Mouse (Mus musculus): ENCODE results near the gene Atp10a. TPM values are rescaled to one million over a fixed set of nuclear protein-coding genes. Genes with fewer than 3 reads are reported as not detected.

The Atp10a gene
- polyA plus RNA-seq, 1 experiment: 3.4 TPM

- H3K27ac ChIP-seq (replicated peaks; ENCODE audit: low read depth, low read length): no peak overlapping the region
- no peaks in the 10 kb centered on the region; the same call in 1 of the 2 replicates for H3K4me1 ChIP-seq (ENCODE audit: control insufficient read depth, insufficient read depth, insufficient read length, low read length)
- no peak overlapping the region for H3K4me3 ChIP-seq (ENCODE audit: insufficient read depth, low read depth, low read length)
These were observed 86.0 kb downstream of the Atp10a start for GRCm38 (mm10) chr7:58742009-58742408.

DNA sequence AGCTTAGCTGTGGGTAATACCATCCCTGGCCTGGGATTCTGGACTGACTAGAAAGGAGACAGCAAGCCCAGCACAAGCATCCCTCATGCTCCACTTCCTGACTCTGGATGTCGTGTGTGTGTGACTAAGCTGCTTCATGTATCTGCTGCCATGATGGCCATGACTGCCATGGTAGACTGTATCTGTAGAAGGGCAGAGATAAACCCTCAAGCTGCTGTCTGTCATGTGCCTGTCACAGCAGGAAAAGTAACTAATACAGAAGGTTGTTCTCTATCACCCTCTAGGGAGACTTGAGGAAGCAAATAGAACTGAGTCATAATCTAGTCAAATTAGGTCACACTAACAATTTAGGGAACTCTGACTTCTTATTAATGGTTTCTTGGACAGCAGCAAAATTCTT is 86.7 kb downstream of the Atp10a start:
- H3K4me3 ChIP-seq (ENCODE audit: insufficient read depth, low read depth, low read length): no peak overlapping the region
- no peak overlapping the region for H3K27ac ChIP-seq (replicated peaks; ENCODE audit: low read depth, low read length)
- no peaks in the 10 kb centered on the region; the same call in 1 of the 2 replicates for H3K4me1 ChIP-seq (ENCODE audit: control insufficient read depth, insufficient read depth, insufficient read length, low read length)

GRCm38 (mm10) chr7:58743362-58744320 is 87.7 kb downstream of the Atp10a start:
- Histone ChIP-seq H3K4me1 (ENCODE audit: control insufficient read depth, insufficient read depth, insufficient read length, low read length) (no peaks in the 10 kb centered on the region; the same call in 1 of the 2 replicates), H3K27ac (replicated peaks; ENCODE audit: low read depth, low read length) (no peak overlapping the region), H3K4me3 (ENCODE audit: insufficient read depth, low read depth, low read length) (no peak overlapping the region)

DNA sequence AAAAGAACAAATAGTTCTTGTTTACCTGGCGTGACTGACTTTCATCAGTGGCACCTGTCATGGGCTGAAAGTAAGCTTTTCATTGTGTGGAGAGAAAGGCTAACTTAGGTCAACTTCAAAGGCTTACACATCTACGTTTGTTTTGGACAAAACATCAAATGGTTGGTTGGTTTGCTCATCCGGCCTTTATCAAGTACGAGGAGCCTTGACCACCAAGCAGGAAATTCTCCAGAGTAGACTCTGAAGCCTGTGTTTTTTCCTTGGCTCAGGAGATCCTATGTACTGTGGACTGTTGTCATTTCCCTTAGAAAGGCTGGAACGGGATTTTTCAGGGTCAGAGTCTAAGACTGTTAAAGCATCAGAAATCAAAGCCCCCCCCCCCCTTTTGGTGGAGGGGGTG is 90.9 kb downstream of the Atp10a start:
- H3K4me1 ChIP-seq (ENCODE audit: control insufficient read depth, insufficient read depth, insufficient read length, low read length): peaks cover 2% of the 10 kb centered on the region; the same call in 1 of the 2 replicates
- H3K4me3 ChIP-seq (ENCODE audit: insufficient read depth, low read depth, low read length): no peak overlapping the region
- no peak overlapping the region for H3K27ac ChIP-seq (replicated peaks; ENCODE audit: low read depth, low read length)

DNA sequence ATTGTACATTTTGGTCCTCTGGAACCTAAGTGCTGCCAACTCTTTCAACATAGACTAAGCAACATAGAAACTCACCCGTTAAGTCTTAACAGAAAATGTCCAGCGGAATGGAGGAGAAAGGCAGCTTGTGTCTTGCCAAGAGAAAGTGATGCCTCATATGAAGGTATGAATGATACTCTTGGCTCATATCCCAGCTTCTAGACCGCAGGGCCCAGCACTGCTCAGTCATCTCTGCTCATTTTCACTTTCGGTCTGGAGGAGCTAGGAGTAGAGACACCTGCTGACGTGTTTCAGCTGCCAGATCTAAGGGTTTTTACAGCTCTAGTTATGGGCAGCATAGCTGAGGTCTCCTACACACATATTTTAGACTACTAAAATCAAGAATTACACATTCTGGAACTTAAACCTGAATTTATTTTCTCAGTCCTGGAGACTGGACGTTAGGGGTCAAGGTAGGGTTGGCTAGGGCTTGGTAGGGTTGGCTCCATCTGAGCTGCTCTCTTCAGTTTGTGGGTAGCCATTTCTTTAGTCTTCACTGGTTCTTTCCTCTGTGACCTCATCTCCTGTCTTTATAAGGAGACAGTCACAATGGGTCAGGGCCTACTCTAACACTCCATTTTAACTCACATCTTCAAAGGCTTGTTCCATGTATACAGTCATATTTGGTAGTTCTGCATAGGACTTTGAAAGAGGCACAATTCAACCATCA is 94.1 kb downstream of the Atp10a start:
- no peak overlapping the region for H3K27ac ChIP-seq (replicated peaks; ENCODE audit: low read depth, low read length)
- H3K4me1 ChIP-seq (ENCODE audit: control insufficient read depth, insufficient read depth, insufficient read length, low read length): 0 out of 2 replicates have a peak, but pooled peaks cover 2% of the 10 kb centered on the region
- no peak overlapping the region for H3K4me3 ChIP-seq (ENCODE audit: insufficient read depth, low read depth, low read length)

DNA sequence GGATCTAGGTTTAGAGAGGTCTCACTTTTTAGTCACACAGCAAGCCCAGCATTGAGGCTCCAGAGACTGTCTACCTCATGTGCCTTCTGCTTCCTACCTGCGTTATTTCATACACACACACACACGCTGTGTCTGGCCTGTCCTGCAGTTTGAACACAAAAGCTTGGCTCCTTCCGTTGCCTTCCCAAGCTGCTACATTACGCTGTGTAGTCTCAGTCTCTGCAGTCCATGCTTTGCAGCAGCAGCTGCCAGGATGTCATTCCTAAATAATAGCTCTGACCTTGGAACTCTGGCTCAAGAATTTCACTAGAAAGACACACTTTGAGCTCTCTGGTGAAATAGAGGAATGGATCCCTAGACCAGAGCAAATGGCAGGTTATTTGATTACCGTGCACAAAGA is 96.1 kb downstream of the Atp10a start:
- no peak overlapping the region for H3K27ac ChIP-seq (replicated peaks; ENCODE audit: low read depth, low read length)
- no peak overlapping the region for H3K4me3 ChIP-seq (ENCODE audit: insufficient read depth, low read depth, low read length)
- H3K4me1 ChIP-seq (ENCODE audit: control insufficient read depth, insufficient read depth, insufficient read length, low read length): 0 out of 2 replicates have a peak, but pooled peaks cover 2% of the 10 kb centered on the region

DNA sequence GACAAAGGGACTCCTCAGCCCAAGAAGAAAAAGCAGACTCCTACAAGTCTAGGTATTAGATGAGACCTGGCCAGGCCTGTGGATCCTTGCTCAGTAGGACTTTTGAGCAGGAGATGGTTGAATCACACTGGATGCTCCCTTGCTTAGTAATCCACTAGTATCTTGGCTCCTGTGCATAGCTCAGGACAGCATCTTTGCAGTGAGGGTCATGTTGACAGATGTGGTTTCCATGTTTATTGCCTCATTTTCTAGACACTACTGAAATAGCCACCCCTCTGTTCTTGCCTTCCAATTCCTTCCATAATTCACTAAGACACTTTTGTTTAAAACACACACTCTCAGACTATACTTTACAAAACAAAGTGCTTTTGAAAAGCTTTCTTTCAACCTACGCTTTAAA is 98.1 kb downstream of the Atp10a start:
- no peak overlapping the region for H3K4me3 ChIP-seq (ENCODE audit: insufficient read depth, low read depth, low read length)
- H3K4me1 ChIP-seq (ENCODE audit: control insufficient read depth, insufficient read depth, insufficient read length, low read length): 0 out of 2 replicates have a peak, but pooled peaks cover 2% of the 10 kb centered on the region
- no peak overlapping the region for H3K27ac ChIP-seq (replicated peaks; ENCODE audit: low read depth, low read length)

- Histone ChIP-seq H3K27ac (replicated peaks; ENCODE audit: low read depth, low read length) (no peak overlapping the region), H3K4me3 (ENCODE audit: insufficient read depth, low read depth, low read length) (no peak overlapping the region), H3K4me1 (ENCODE audit: control insufficient read depth, insufficient read depth, insufficient read length, low read length) (0 out of 2 replicates have a peak, but pooled peaks cover 2% of the 10 kb centered on the region)
These were observed 98.6 kb downstream of the Atp10a start for GRCm38 (mm10) chr7:58754536-58754935.

- Histone ChIP-seq H3K4me3 (ENCODE audit: insufficient read depth, low read depth, low read length) (no peak overlapping the region), H3K27ac (replicated peaks; ENCODE audit: low read depth, low read length) (no peak overlapping the region), H3K4me1 (ENCODE audit: control insufficient read depth, insufficient read depth, insufficient read length, low read length) (no peaks in the 10 kb centered on the region)
These were observed 99.1 kb downstream of the Atp10a start for GRCm38 (mm10) chr7:58755083-58755482.

DNA sequence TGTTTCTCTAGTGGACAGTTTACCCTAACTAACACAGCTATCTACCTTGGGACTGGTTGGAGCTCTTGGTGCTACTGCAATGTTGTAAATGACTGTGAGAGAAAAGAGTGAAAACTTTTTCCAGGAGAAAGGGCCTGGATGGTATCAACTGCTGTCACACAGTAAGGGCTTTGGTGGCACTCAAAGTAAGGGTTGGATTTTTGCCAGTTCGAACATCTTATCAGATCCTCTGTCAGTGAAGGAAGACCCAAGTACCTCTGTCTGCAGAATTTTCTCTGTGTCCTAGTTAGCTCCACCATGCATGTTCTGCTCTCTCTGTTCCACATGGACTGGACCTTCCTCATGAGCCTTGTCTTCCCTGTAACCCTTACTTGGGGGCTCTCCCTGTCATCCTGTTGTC is 99.9 kb downstream of the Atp10a start:
- Histone ChIP-seq H3K27ac (replicated peaks; ENCODE audit: low read depth, low read length) (no peak overlapping the region), H3K4me3 (ENCODE audit: insufficient read depth, low read depth, low read length) (no peak overlapping the region), H3K4me1 (ENCODE audit: control insufficient read depth, insufficient read depth, insufficient read length, low read length) (no peaks in the 10 kb centered on the region)

DNA sequence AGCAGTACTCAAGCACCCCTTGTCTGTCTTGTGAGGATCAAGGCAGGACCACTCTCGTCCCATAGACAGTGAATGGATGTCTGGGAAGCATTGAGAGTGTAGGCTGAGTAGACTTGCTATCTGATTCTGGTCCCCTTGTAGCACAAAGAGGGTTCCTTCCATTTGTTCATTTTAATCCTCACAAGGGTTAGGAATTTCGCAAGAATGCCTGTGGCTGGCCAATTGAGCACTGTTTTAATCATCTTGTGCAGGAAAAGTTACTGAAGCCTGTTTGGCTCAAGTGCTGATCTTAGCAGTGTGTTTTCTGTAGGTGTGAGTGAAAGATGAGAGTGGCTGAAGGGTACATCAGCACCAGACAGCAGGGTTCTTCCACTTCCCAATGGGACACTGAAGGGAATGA is 101.4 kb downstream of the Atp10a start:
- H3K4me3 ChIP-seq (ENCODE audit: insufficient read depth, low read depth, low read length): no peak overlapping the region
- H3K4me1 ChIP-seq (ENCODE audit: control insufficient read depth, insufficient read depth, insufficient read length, low read length): no peaks in the 10 kb centered on the region
- no peak overlapping the region for H3K27ac ChIP-seq (replicated peaks; ENCODE audit: low read depth, low read length)

DNA sequence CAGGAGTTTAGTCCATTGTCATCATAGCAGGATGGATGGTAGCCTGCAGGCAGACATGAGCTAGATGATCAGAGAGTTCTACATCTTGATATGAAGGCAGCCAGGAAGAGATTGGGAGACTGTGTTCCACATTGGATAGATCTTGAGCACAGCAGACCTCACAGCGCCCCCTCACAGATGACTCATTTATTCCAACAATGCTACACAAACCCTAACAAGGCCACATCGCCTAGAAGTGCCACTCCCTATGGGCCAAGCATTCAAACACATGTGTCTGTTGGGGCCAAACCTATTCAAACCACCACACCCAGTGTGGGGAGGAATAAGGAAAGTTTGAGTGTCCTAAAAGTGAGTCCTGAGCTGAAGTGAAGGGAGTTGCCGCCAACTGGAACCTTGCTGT is 102.4 kb downstream of the Atp10a start:
- no peak overlapping the region for H3K27ac ChIP-seq (replicated peaks; ENCODE audit: low read depth, low read length)
- H3K4me3 ChIP-seq (ENCODE audit: insufficient read depth, low read depth, low read length): no peak overlapping the region
- no peaks in the 10 kb centered on the region for H3K4me1 ChIP-seq (ENCODE audit: control insufficient read depth, insufficient read depth, insufficient read length, low read length)

DNA sequence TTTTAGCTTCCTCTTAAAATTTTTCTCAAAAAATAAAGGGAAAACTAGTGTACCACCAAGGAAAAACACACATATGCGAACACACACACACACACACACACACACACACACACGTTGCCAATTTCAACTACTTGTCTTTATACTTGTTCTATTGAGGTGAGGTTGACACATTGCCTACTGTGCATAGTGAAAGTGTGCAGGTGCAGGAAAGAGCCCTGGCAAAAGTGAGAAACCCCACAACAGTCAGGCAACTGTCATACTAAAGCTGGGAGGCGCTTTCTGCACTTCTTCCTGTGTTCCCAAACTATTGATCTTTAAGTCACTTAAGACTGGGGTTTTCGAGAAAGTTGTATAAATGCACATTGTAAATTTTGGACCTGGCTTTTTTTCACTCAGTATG is 103.3 kb downstream of the Atp10a start:
- H3K4me3 ChIP-seq (ENCODE audit: insufficient read depth, low read depth, low read length): no peak overlapping the region
- H3K27ac ChIP-seq (replicated peaks; ENCODE audit: low read depth, low read length): no peak overlapping the region
- no peaks in the 10 kb centered on the region for H3K4me1 ChIP-seq (ENCODE audit: control insufficient read depth, insufficient read depth, insufficient read length, low read length)

DNA sequence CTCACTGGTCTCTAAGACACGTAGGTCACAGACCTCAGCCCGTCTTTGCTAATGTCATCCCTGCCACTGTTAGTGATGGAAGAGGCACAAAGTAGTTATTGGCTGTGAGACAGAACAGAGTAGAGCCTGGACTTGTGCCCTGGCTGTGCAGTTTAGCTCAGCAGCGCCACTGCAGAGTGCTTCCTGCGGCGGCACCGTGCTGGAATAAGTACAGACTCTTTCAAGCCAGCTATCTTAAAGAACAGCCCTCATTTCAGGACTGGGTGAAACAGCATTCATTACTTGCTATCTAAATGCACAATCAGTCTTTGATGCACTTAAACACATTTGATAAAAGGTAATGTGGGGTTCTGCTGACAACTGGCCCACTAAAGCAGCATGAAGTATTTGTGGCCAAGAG is 111.3 kb downstream of the Atp10a start:
- Histone ChIP-seq H3K27ac (replicated peaks; ENCODE audit: low read depth, low read length) (no peak overlapping the region), H3K4me1 (ENCODE audit: control insufficient read depth, insufficient read depth, insufficient read length, low read length) (no peaks in the 10 kb centered on the region), H3K4me3 (ENCODE audit: insufficient read depth, low read depth, low read length) (no peak overlapping the region)

- H3K27ac ChIP-seq (replicated peaks; ENCODE audit: low read depth, low read length): no peak overlapping the region
- no peak overlapping the region for H3K4me3 ChIP-seq (ENCODE audit: insufficient read depth, low read depth, low read length)
- H3K4me1 ChIP-seq (ENCODE audit: control insufficient read depth, insufficient read depth, insufficient read length, low read length): no peaks in the 10 kb centered on the region
These were observed 112.3 kb downstream of the Atp10a start for GRCm38 (mm10) chr7:58768253-58768652.
